Mouse (Mus musculus) forebrain, embryonic 13.5 days (tissue): Measurements from ENCODE around the gene Fam13c. TPM values are rescaled to one million over a fixed set of nuclear protein-coding genes. Genes with fewer than 3 reads are reported as not detected.

Source experiments
- ATAC-seq: fragments of 200-750 bp; cut with Nextera tagmentation; 2 replicates; pipeline ENCODE4 v1.8.0; 2017
- H3K27ac ChIP-seq: fragments of 300-500 bp; sonication (generic); 2 replicates; pipeline ENCODE4 v1.5.1; 2015; ENCODE audit warnings: inconsistent platforms, mild to moderate bottlenecking, moderate library complexity
- H3K27me3 ChIP-seq: fragments of 300-500 bp; sonication (generic); 2 replicates; pipeline ENCODE4 v1.6.1; 2015; ENCODE audit warnings: mild to moderate bottlenecking, inconsistent platforms
- H3K36me3 ChIP-seq: fragments of 300-500 bp; sonication (generic); 2 replicates; pipeline ENCODE4 v1.6.1; 2015; ENCODE audit warnings: mild to moderate bottlenecking, inconsistent platforms; ENCODE audit not compliant: poor library complexity, severe bottlenecking
- H3K4me1 ChIP-seq: fragments of 300-500 bp; sonication (generic); 2 replicates; pipeline ENCODE4 v1.6.1; 2015; ENCODE audit warnings: inconsistent platforms
- H3K4me2 ChIP-seq: fragments of 300-500 bp; sonication (generic); 2 replicates; pipeline ENCODE4 v1.6.1; 2015; ENCODE audit warnings: inconsistent platforms, mild to moderate bottlenecking, moderate library complexity
- H3K4me3 ChIP-seq: fragments of 300-500 bp; sonication (generic); 2 replicates; pipeline ENCODE4 v1.5.1; 2015; ENCODE audit warnings: mild to moderate bottlenecking, inconsistent platforms
- H3K9ac ChIP-seq: fragments of 300-500 bp; sonication (generic); 2 replicates; pipeline ENCODE4 v1.6.1; 2015; ENCODE audit warnings: mild to moderate bottlenecking, inconsistent platforms
- H3K9me3 ChIP-seq: fragments of 300-500 bp; sonication (generic); replicated peaks from 2 replicates; pipeline ENCODE4 v1.6.1; 2016; ENCODE audit warnings: inconsistent platforms
- WGBS: fragments of 180-500 bp; shearing (Covaris S2); methylation state at CpG from one replicate; pipeline ENCODE4 v1.1.7; 2015; 5-methylcytosine and 5-hydroxymethylcytosine counted together
- polyA plus RNA-seq: library from polyadenylated mRNA; unstranded; fragments of >200 nt; fragmentation: Nextera tagmentation; extraction: Ambion mirVana; gene quantifications from 2 replicates; pipeline ENCODE4 v1.2.1, GENCODE M21; 2015

Fam13c gene
- polyA plus RNA-seq, 1 experiment from 2014 or later, result 20.2 TPM

DNA sequence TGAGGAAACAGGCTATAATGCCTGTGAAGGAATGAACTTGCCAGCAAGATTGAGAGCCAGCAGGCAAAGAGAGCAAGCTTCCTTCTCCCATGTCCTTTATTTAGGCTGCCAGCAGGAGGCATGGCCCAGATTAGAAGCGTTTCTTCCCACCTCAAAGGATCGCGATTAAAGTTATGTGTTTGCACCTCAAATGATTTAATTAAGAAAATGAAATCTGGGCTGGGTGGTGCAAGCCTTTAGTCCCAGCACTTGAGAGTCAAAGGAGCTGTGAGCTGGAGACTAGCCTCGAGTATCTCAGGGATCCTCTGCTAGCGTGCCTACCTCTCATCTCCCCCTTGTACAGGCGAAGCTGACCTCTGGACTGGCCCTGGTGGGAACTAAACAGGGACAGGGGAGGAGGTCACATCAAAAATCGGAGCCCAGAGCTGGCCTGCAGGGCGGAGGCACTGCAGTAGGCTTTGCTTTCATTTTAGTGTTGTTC, 93.1 kb downstream of the Fam13c start:
- H3K27me3 ChIP-seq, result no peaks in the 10 kb centered on the region
- no peak overlapping the region for H3K4me3 ChIP-seq
- H3K4me2 ChIP-seq, result no peak overlapping the region
- no peak for ATAC-seq
- no peaks in the 10 kb centered on the region for H3K4me1 ChIP-seq
- no peaks in the 10 kb centered on the region for H3K9me3 ChIP-seq
- no peak overlapping the region for H3K27ac ChIP-seq
- 57% methylated on average over 8 of the region's 8 CpGs for WGBS
- H3K36me3 ChIP-seq, result peaks cover 38% of the 10 kb centered on the region
- H3K9ac ChIP-seq, result no peak overlapping the region

GRCm38 (mm10) chr10:70533986-70534385, 93.7 kb downstream of the Fam13c start:
- no peaks in the 10 kb centered on the region for H3K9me3 ChIP-seq
- no peak overlapping the region for H3K4me3 ChIP-seq
- H3K27me3 ChIP-seq, result no peaks in the 10 kb centered on the region
- ATAC-seq, result no peak
- H3K9ac ChIP-seq, result no peak overlapping the region
- peaks cover 43% of the 10 kb centered on the region for H3K36me3 ChIP-seq
- H3K27ac ChIP-seq, result no peak overlapping the region
- no peaks in the 10 kb centered on the region for H3K4me1 ChIP-seq
- H3K4me2 ChIP-seq, result no peak overlapping the region
- WGBS, result 89% methylated on average over 12 of the region's 12 CpGs

- Histone ChIP-seq H3K36me3 (peaks cover 42% of the 10 kb centered on the region), H3K9ac (no peak overlapping the region), H3K27me3 (no peaks in the 10 kb centered on the region), H3K4me1 (no peaks in the 10 kb centered on the region), H3K9me3 (no peaks in the 10 kb centered on the region), H3K4me3 (no peak overlapping the region), H3K4me2 (no peak overlapping the region), H3K27ac (no peak overlapping the region)
- no peak for ATAC-seq
- 97% methylated on average over 10 of the region's 10 CpGs for WGBS
Measured at GRCm38 (mm10) chr10:70534571-70534970, 94.3 kb downstream of the Fam13c start.

GRCm38 (mm10) chr10:70535401-70535800, 95.1 kb downstream of the Fam13c start:
- no peaks in the 10 kb centered on the region for H3K27me3 ChIP-seq
- 93% methylated on average over 12 of the region's 12 CpGs for WGBS
- no peak overlapping the region for H3K4me2 ChIP-seq
- H3K27ac ChIP-seq, result no peak overlapping the region
- H3K4me3 ChIP-seq, result no peak overlapping the region
- no peaks in the 10 kb centered on the region for H3K9me3 ChIP-seq
- no peak overlapping the region for H3K9ac ChIP-seq
- no peak for ATAC-seq
- no peaks in the 10 kb centered on the region for H3K4me1 ChIP-seq
- H3K36me3 ChIP-seq, result peaks cover 42% of the 10 kb centered on the region

DNA sequence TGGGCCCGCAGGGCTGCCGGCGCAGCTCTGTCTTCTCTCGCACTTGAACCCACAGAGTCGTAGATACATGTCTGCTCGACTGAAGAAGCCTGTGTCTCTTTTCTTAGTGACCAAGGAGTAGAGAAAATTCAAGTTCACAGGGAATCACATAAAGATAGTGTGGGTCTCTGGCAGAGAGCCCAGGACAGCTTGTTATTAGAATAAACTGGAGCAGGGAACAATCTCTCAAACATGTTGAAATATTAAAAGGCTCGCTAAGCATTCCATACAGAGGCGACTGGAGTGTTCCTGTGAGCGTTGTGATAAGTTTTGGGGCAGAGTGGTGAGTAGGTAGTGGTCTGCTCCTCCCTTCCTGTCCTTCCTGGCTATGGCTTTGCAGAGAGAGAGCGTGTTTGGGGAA, 97.4 kb downstream of the Fam13c start:
- Histone ChIP-seq H3K9ac (no peak overlapping the region), H3K4me2 (no peak overlapping the region), H3K27ac (no peak overlapping the region), H3K36me3 (peaks cover 42% of the 10 kb centered on the region), H3K4me1 (no peaks in the 10 kb centered on the region), H3K4me3 (no peak overlapping the region), H3K9me3 (no peaks in the 10 kb centered on the region), H3K27me3 (no peaks in the 10 kb centered on the region)
- ATAC-seq, result no peak
- WGBS, result 90% methylated on average over 10 of the region's 10 CpGs

DNA sequence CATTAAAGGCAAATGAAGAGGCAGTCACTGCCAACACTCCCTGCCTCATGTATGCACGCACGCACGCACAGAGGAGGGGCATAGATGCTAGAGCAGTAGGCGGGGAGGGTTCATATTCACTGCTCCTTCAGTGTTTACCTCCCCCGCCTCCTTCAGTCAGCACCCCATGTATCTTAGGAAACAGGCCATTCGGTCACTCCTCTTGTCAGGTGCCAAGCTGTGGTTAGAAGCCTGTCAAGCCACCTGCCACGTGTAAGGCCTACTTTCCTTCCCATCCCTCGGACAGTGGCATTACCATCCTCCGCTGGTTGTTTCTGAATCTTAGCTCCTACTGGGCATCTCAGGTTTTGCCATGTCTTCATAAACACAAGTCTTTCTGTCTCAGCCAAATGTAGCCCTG, 99.0 kb downstream of the Fam13c start:
- Histone ChIP-seq H3K27me3 (no peaks in the 10 kb centered on the region), H3K4me3 (no peak overlapping the region), H3K27ac (no peak overlapping the region), H3K36me3 (peaks cover 48% of the 10 kb centered on the region), H3K4me2 (no peak overlapping the region), H3K9me3 (no peaks in the 10 kb centered on the region), H3K4me1 (no peaks in the 10 kb centered on the region), H3K9ac (no peak overlapping the region)
- 93% methylated on average over 9 of the region's 9 CpGs for WGBS
- no peak for ATAC-seq

DNA sequence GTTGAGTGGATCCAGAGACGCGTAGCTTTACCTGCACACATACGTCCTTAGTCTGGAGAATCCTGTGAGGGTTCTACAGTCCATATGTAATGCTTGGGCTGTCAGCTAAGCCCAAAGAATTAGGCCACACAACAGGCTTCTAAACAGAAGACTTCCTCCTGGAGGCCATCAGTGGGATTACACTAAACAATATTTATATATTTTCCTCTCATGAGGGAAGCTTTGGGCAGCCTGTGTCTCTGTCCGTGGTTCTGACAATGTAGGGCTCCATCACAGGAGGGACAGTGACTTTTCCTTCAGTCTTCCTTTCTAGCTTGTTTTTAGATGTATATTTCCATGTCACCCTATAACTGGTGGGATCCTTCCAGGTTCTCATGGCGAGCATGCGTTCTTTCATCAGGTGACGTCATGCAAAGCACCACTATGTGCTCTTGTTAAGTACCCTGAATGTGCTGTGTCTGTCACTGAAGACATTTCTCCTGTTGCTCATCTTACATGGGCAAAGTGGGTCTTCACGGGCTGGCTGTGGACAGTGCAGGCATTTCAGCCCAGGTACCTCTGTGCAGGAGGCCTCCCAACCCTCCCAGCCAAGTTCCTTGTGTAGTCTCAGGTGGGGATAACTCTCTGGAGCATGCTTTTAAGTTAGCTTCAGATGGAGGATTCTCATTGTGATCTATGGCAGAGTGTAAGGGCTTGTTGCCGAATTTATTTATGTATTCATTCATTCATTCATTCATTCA, 100.3 kb downstream of the Fam13c start:
- H3K27ac ChIP-seq, result no peak overlapping the region
- H3K36me3 ChIP-seq, result peaks cover 52% of the 10 kb centered on the region
- no peak overlapping the region for H3K4me3 ChIP-seq
- H3K9me3 ChIP-seq, result no peaks in the 10 kb centered on the region
- WGBS, result 87% methylated on average over 9 of the region's 9 CpGs
- ATAC-seq, result no peak
- H3K9ac ChIP-seq, result no peak overlapping the region
- no peaks in the 10 kb centered on the region for H3K4me1 ChIP-seq
- no peaks in the 10 kb centered on the region for H3K27me3 ChIP-seq
- H3K4me2 ChIP-seq, result no peak overlapping the region

DNA sequence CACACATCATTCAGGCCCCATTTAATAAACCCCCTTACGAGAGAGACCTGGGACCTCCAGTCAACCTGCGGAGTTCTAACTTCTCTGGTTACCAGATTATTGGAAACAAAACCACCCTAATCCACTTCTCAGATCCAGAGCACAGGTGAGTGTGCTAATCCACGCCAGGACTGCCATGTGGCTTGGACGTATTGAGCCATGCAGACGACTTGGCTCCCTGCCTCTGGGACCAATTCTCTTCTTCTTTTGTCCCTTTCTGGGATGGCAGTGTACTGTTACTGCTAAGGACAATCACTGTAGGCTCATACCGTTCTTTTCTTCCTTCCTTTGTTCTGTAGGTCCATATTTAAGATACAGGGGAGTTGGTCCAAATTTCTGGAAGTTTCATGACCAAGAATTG, 102.6 kb downstream of the Fam13c start:
- Histone ChIP-seq H3K27ac (no peak overlapping the region), H3K4me1 (no peaks in the 10 kb centered on the region), H3K4me3 (no peak overlapping the region), H3K27me3 (no peaks in the 10 kb centered on the region), H3K9me3 (no peaks in the 10 kb centered on the region), H3K36me3 (peaks cover 46% of the 10 kb centered on the region), H3K4me2 (no peak overlapping the region), H3K9ac (no peak overlapping the region)
- ATAC-seq, result no peak
- 69% methylated on average over 6 of the region's 6 CpGs for WGBS

DNA sequence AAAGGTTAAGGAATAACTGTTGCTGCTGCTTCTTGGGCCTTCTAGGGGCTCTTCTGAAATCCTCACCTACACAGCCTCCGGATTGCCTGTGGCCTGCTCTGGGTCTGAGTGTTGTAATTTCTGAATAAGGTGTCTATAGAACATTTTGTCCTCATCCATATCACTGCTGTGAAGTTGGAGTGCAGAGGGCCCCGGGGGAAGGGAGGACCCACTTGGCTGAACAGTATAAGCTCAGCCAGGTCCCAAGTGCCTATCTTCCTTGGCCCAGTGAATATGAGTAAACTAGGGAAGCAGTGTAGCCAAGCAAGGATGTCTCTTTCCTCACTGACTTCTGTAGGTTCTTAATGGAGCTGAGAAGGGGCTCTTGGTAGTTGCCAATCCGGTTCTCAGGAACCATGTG, 112.2 kb downstream of the Fam13c start:
- no peak for ATAC-seq
- H3K4me3 ChIP-seq, result no peak overlapping the region
- H3K9me3 ChIP-seq, result no peaks in the 10 kb centered on the region
- 95% methylated on average over 3 of the region's 3 CpGs for WGBS
- H3K4me1 ChIP-seq, result 0 out of 2 replicates have a peak, but pooled peaks cover 3% of the 10 kb centered on the region
- H3K36me3 ChIP-seq, result peaks cover 65% of the 10 kb centered on the region
- H3K27me3 ChIP-seq, result no peaks in the 10 kb centered on the region
- H3K9ac ChIP-seq, result no peak overlapping the region
- H3K27ac ChIP-seq, result no peak overlapping the region
- H3K4me2 ChIP-seq, result no peak overlapping the region

DNA sequence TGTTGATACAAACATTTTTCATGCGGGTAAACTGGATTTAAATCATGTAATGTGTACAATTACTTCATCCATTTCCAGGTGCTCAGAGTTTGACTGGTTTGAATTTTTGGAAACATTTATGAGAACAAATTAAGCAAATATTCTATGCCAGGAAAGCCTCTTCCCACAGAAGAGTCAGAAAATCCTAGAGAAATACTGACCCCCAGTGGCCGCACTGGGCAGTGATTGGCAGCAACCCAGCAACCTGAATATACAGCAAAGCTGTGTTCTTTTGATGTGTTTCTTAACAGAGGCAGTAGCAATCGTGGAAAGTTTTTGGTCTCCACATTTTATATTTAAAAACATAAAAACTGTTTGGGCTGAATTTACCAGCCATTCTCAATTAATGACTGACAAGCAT, 123.4 kb downstream of the Fam13c start:
- H3K9ac ChIP-seq, result no peak overlapping the region

GRCm38 (mm10) chr10:70581556-70582211, 141.4 kb downstream of the Fam13c start:
- Histone ChIP-seq H3K27me3 (no peaks in the 10 kb centered on the region), H3K9me3 (no peaks in the 10 kb centered on the region), H3K9ac (no peak overlapping the region), H3K4me1 (no peaks in the 10 kb centered on the region), H3K36me3 (no peaks in the 10 kb centered on the region), H3K4me3 (no peak overlapping the region), H3K4me2 (no peak overlapping the region), H3K27ac (no peak overlapping the region)
- no peak for ATAC-seq
- 81% methylated on average over 7 of the region's 7 CpGs for WGBS

More for the DNA sequence above, 123.4 kb downstream of the Fam13c start:
- 24% methylated on average over 3 of the region's 3 CpGs for WGBS
- Histone ChIP-seq H3K4me2 (no peak overlapping the region), H3K27me3 (no peaks in the 10 kb centered on the region), H3K36me3 (peaks cover 33% of the 10 kb centered on the region), H3K4me1 (no peaks in the 10 kb centered on the region), H3K27ac (no peak overlapping the region), H3K9me3 (no peaks in the 10 kb centered on the region), H3K4me3 (no peak overlapping the region)
- ATAC-seq, result 0 out of 2 replicates have a peak, but pooled peaks have one; percentile 27

DNA sequence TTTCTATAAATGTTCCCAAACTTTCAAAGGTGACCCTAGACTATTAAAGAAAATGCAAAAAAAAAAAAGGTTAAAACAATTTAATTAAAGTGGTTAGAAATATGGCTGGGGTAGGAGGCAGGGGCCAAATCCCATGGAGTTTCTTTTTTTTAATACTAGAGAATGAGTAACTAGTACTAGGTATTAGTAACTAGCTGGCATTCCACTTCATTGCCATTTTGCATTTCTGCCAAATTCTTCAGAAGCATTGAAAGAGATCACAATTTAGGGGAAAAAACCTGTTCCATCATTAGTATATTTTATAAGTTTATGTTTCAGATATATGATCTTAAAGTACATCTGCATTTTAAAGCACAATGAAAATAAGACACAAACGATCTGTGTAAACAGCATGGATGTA, 143.9 kb downstream of the Fam13c start:
- no peaks in the 10 kb centered on the region for H3K36me3 ChIP-seq
- H3K4me3 ChIP-seq, result no peak overlapping the region
- H3K27ac ChIP-seq, result no peak overlapping the region
- no peaks in the 10 kb centered on the region for H3K27me3 ChIP-seq
- WGBS, result 89% methylated on average over 1 of the region's 1 CpGs
- H3K9me3 ChIP-seq, result no peaks in the 10 kb centered on the region
- no peak for ATAC-seq
- H3K4me2 ChIP-seq, result no peak overlapping the region
- H3K9ac ChIP-seq, result no peak overlapping the region
- no peaks in the 10 kb centered on the region for H3K4me1 ChIP-seq
